Mouse (Mus musculus) liver, embryonic 11.5 days (tissue): Measurements from ENCODE around the gene Hephl1. TPM values are rescaled to one million over a fixed set of nuclear protein-coding genes. Genes with fewer than 3 reads are reported as not detected.

Experiments
- ATAC-seq: fragments of 200-750 bp; cut with Nextera tagmentation; replicated peaks from 2 replicates; pipeline ENCODE4 v1.8.0; 2017; ENCODE audit warnings: moderate number of reproducible peaks, mild to moderate bottlenecking, moderate TSS enrichment, moderate library complexity; ENCODE audit not compliant: low FRiP score
- DNase-seq: peaks from one replicate; pipeline ENCODE4 v3.0.0-alpha.2; 2017; ENCODE audit warnings: low spot score
- H3K27ac ChIP-seq: fragments of 300-500 bp; sonication (generic); 2 replicates; pipeline ENCODE4 v1.5.1; 2014; ENCODE audit warnings: mild to moderate bottlenecking, low read depth, low read length, control low read depth
- H3K27me3 ChIP-seq: fragments of 300-500 bp; sonication (generic); replicated peaks from 2 replicates; pipeline ENCODE4 v1.6.1; 2014; ENCODE audit warnings: low read length, mixed read lengths; ENCODE audit not compliant: control insufficient read depth, insufficient read depth
- H3K36me3 ChIP-seq: fragments of 300-500 bp; sonication (generic); 2 replicates; pipeline ENCODE4 v1.6.1; 2014; ENCODE audit warnings: mild to moderate bottlenecking, low read length, moderate library complexity, mixed read lengths; ENCODE audit not compliant: control insufficient read depth, insufficient read depth
- H3K4me1 ChIP-seq: fragments of 300-500 bp; sonication (generic); replicated peaks from 2 replicates; pipeline ENCODE4 v1.6.1; 2014; ENCODE audit warnings: low read length, mixed read lengths; ENCODE audit not compliant: control insufficient read depth, insufficient read depth
- H3K4me2 ChIP-seq: fragments of 300-500 bp; sonication (generic); 2 replicates; pipeline ENCODE4 v1.6.1; 2014; ENCODE audit warnings: mild to moderate bottlenecking, control low read depth, moderate library complexity
- H3K4me3 ChIP-seq: fragments of 300-500 bp; sonication (generic); 2 replicates; pipeline ENCODE4 v1.5.1; 2014; ENCODE audit warnings: low read depth, low read length, control low read depth
- H3K9ac ChIP-seq: fragments of 300-500 bp; sonication (generic); 2 replicates; pipeline ENCODE4 v1.6.1; 2014; ENCODE audit warnings: low read depth, low read length, control low read depth
- H3K9me3 ChIP-seq: fragments of 300-500 bp; sonication (generic); 2 replicates; pipeline ENCODE4 v1.6.1; 2016; ENCODE audit warnings: low read length, inconsistent platforms, mixed read lengths; ENCODE audit not compliant: control insufficient read depth
- WGBS: fragments of 180-500 bp; shearing (Covaris S2); extraction: QIAGEN DNeasy Blood & Tissue Kit; methylation state at CpG from one replicate; pipeline ENCODE4 v1.1.7; 2014; 5-methylcytosine and 5-hydroxymethylcytosine counted together
- polyA plus RNA-seq: library from polyadenylated mRNA; unstranded; fragments of >200 nt; fragmentation: Nextera tagmentation; extraction: Ambion mirVana; gene quantifications from 2 replicates; pipeline ENCODE4 v1.2.1, GENCODE M21; 2014

The Hephl1 gene
- not detected in 2 replicates for polyA plus RNA-seq

GRCm38 (mm10) chr9:15112008-15112407, at the start of gene Hephl1:
Gene Hephl1 (minus strand): TSS chr9:15112108.
- Histone ChIP-seq H3K4me2 (no peak within 1 kb of the TSS), H3K4me3 (no peak within 1 kb of the TSS), H3K9me3 (no peaks in the 10 kb centered on the region), H3K4me1 (no peaks in the 10 kb centered on the region), H3K27me3 (no peaks in the 10 kb centered on the region), H3K9ac (no peak within 1 kb of the TSS), H3K36me3 (no peaks in the 10 kb centered on the region), H3K27ac (no peak within 1 kb of the TSS)
- DNase-seq (no peak), ATAC-seq (no peak)
- WGBS = 79% methylated on average over 5 of the region's 5 CpGs

- H3K36me3 ChIP-seq = no peaks in the 10 kb centered on the region
- no peaks in the 10 kb centered on the region for H3K9me3 ChIP-seq
- DNase-seq (no peak), ATAC-seq (no peak)
- WGBS = 66% methylated on average over 6 of the region's 6 CpGs
- no peak overlapping the region for H3K4me2 ChIP-seq
- no peak overlapping the region for H3K9ac ChIP-seq
- no peaks in the 10 kb centered on the region for H3K27me3 ChIP-seq
- H3K4me3 ChIP-seq = no peak overlapping the region
- H3K27ac ChIP-seq = no peak overlapping the region
- no peaks in the 10 kb centered on the region for H3K4me1 ChIP-seq
These were observed 37.5 kb upstream of the Hephl1 start for GRCm38 (mm10) chr9:15149246-15149926.

GRCm38 (mm10) chr9:15140546-15140945, 28.6 kb upstream of the Hephl1 start:
- Histone ChIP-seq H3K9ac (no peak overlapping the region), H3K36me3 (no peaks in the 10 kb centered on the region), H3K4me2 (no peak overlapping the region), H3K4me1 (no peaks in the 10 kb centered on the region), H3K27ac (no peak overlapping the region), H3K4me3 (no peak overlapping the region), H3K9me3 (no peaks in the 10 kb centered on the region), H3K27me3 (no peaks in the 10 kb centered on the region)
- DNase-seq = no peak
- 88% methylated on average over 1 of the region's 1 CpGs for WGBS
- ATAC-seq = no peak

GRCm38 (mm10) chr9:15125897-15126296, 14.0 kb upstream of the Hephl1 start:
- DNase-seq = no peak
- 81% methylated on average over 2 of the region's 2 CpGs for WGBS
- Histone ChIP-seq H3K9me3 (no peaks in the 10 kb centered on the region), H3K9ac (no peak overlapping the region), H3K27ac (no peak overlapping the region), H3K4me1 (no peaks in the 10 kb centered on the region), H3K4me2 (no peak overlapping the region), H3K36me3 (no peaks in the 10 kb centered on the region), H3K27me3 (no peaks in the 10 kb centered on the region), H3K4me3 (no peak overlapping the region)
- ATAC-seq = no peak

GRCm38 (mm10) chr9:15122431-15122830, 10.5 kb upstream of the Hephl1 start:
- H3K9me3 ChIP-seq = no peaks in the 10 kb centered on the region
- H3K27ac ChIP-seq = no peak overlapping the region
- DNase-seq (no peak), ATAC-seq (no peak)
- H3K4me3 ChIP-seq = no peak overlapping the region
- WGBS = 75% methylated on average over 3 of the region's 3 CpGs
- H3K9ac ChIP-seq = no peak overlapping the region
- H3K4me2 ChIP-seq = no peak overlapping the region
- no peaks in the 10 kb centered on the region for H3K27me3 ChIP-seq
- no peaks in the 10 kb centered on the region for H3K4me1 ChIP-seq
- no peaks in the 10 kb centered on the region for H3K36me3 ChIP-seq

GRCm38 (mm10) chr9:15120841-15121358, 9.0 kb upstream of the Hephl1 start:
- no peaks in the 10 kb centered on the region for H3K36me3 ChIP-seq
- 46% methylated on average over 7 of the region's 7 CpGs for WGBS
- H3K27ac ChIP-seq = no peak overlapping the region
- no peak overlapping the region for H3K9ac ChIP-seq
- H3K4me3 ChIP-seq = no peak overlapping the region
- H3K4me1 ChIP-seq = no peaks in the 10 kb centered on the region
- H3K9me3 ChIP-seq = no peaks in the 10 kb centered on the region
- ATAC-seq = no peak
- H3K4me2 ChIP-seq = no peak overlapping the region
- DNase-seq = no peak
- H3K27me3 ChIP-seq = no peaks in the 10 kb centered on the region

- no peak for DNase-seq
- no peak overlapping the region for H3K4me2 ChIP-seq
These were observed 8.3 kb upstream of the Hephl1 start for GRCm38 (mm10) chr9:15120209-15120608.

GRCm38 (mm10) chr9:15119515-15119914, 7.6 kb upstream of the Hephl1 start:
- Histone ChIP-seq H3K4me2 (no peak overlapping the region), H3K4me1 (no peaks in the 10 kb centered on the region), H3K27me3 (no peaks in the 10 kb centered on the region), H3K4me3 (no peak overlapping the region), H3K9me3 (no peaks in the 10 kb centered on the region), H3K36me3 (no peaks in the 10 kb centered on the region), H3K9ac (no peak overlapping the region), H3K27ac (no peak overlapping the region)
- ATAC-seq (no peak), DNase-seq (no peak)
- WGBS = 64% methylated on average over 1 of the region's 1 CpGs

More at GRCm38 (mm10) chr9:15120209-15120608, 8.3 kb upstream of the Hephl1 start:
- Histone ChIP-seq H3K4me3 (no peak overlapping the region), H3K27me3 (no peaks in the 10 kb centered on the region), H3K9me3 (no peaks in the 10 kb centered on the region), H3K27ac (no peak overlapping the region), H3K4me1 (no peaks in the 10 kb centered on the region), H3K9ac (no peak overlapping the region), H3K36me3 (no peaks in the 10 kb centered on the region)
- 43% methylated on average over 5 of the region's 5 CpGs for WGBS
- ATAC-seq = 0 out of 2 replicates have a peak, but pooled peaks have one; percentile 15

- DNase-seq = no peak
- WGBS = 82% methylated on average over 2 of the region's 2 CpGs
These were observed 4.3 kb upstream of the Hephl1 start for GRCm38 (mm10) chr9:15116165-15116564.

More at GRCm38 (mm10) chr9:15116165-15116564, 4.3 kb upstream of the Hephl1 start:
- no peaks in the 10 kb centered on the region for H3K9me3 ChIP-seq
- no peak overlapping the region for H3K9ac ChIP-seq
- no peak overlapping the region for H3K4me2 ChIP-seq
- ATAC-seq = no peak
- no peaks in the 10 kb centered on the region for H3K4me1 ChIP-seq
- H3K4me3 ChIP-seq = no peak overlapping the region
- no peak overlapping the region for H3K27ac ChIP-seq
- no peaks in the 10 kb centered on the region for H3K27me3 ChIP-seq
- no peaks in the 10 kb centered on the region for H3K36me3 ChIP-seq
